Mouse (Mus musculus) 3134 (cell line): ENCODE measurements around the gene Vmn1r87.

Experiments
- DNase-seq: peaks from one replicate; pipeline ENCODE4 v3.0.0-alpha.2; 2011; ENCODE audit warnings: low spot score; ENCODE audit not compliant: insufficient read length; ENCODE audit errors: extremely low read depth

Gene Vmn1r87

DNA sequence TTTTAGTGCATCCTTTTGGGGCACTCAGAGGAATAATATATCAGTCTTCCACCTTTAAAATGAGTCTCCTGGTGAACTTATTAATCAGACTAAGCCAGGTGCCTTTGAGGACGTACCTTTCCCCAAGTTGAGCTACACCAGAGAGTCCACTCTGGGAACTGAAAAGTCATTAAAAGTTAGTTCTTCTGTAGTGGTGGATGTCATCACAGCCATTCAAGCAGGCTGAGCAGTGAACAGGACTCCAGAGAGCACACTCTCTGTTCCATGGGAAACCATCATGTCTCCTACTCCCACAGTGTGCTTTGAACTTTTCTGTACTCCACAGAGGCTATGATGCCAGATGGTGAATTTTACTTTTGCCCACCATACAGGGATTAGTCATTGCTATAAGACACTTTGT lies at the start of gene Vmn1r87:
Gene Vmn1r87 (minus strand): TSS at position 101 of the 400 bp plus-strand sequence.
- DNase-seq = no peak

DNA sequence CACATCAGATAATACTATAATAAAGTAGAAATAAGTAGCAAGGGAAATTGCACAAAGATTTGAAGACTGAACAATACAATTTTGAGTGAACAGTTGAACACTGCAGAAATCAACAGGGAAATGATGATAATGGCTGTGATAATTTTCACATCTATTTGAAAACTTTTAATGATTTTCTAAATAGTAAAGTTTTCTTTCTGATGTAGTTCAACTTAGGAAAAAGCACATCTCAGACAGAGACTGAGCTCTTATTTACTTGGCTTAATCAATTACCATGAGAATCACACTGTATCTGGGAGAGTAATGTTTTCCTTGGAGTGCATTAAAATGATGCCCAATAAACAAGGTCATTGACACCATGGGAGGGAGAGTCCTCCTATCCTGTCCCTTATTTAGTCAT lies 19.3 kb upstream of the Vmn1r87 start, which contains the start of gene Vmn1r88:
Gene Vmn1r88 (plus strand): TSS at position 301 of the 400 bp plus-strand sequence.
- no peak for DNase-seq

DNA sequence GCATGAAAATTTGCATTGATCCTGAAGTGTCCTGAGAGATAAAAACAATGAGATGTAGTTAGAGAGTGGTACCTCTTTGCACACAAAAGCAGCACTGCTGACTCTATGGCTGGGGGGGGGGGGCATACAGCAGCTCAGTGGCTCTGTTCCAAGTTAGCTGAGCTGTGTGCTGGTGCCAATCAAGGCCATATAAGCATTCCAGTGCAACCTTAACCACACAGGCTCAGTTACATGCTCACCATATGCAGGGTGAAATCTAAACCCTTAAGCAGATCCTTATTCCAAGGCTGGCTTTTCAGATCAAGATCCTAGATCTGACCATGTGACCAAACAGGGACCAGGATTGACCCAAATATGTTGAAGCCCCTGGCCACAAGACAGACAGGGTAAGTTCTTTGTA lies 2.6 kb downstream of the Vmn1r87 start:
- no peak for DNase-seq

DNA sequence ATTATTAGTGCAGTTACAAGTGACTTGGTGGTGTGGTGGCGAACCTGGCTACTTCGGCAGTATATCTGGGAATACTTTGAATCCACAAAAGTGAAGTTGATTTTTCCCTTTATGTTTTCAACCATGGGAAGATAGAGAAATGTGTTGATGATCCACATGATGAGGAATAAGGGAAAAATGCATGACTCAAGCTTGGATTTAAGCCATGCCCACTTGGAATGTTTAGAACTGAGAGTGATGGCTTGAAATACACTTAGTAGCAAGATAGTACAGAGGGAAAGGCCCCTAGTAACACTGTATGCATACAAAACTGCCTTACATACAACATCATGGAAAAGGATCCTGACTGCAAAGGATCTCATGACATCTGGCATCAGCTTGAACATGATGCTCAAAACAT lies 8.1 kb downstream of the Vmn1r87 start:
- DNase-seq = peak; percentile 15

DNA sequence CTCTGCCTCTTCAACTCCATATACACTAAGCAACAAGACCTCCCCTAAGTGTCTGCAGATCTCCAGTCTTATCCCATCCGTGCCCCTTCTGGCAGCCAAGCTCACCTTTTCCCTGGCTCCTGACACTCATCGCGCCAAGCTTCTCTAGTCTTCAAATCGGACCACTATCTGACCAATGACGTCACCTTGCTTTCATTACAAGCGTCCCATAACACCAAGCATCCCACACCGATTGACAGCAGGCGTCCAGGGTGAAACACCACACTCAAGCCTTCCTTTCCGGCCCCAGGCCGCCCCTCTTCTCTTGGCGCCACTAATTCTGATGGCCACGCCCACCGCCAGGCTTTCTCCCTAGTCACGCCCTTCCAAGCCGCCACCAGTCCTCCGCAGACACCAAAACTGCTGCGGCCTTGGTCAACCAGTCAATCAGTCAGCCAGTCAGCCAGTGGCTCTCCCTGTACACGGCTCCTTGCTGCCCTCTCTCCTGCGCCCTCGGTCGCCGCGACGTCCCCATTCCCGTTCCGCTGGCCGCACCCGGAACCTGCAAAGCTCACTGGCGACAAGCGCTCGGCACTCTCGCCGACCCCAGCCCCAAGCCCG lies 16.3 kb downstream of the Vmn1r87 start:
- peak; percentile 32 for DNase-seq

DNA sequence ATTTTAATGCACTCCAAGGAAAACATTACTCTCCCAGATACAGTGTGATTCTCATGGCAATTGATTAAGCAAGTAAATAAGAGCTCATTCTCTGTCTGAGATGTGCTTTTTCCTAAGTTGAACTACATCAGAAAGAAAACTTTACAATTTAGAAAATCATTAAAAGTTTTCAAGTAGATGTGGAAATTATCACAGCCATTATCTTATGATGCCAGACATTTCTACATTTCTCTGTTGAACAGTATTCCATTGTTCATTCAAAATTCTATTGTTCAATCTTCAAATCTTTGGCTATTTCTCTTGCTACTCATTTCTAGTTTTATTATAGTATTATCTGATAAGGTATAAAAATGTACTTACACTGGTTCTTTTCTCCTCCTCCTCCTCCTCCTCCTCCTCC lies 20.1 kb downstream of the Vmn1r87 start, which contains the start of gene Vmn1r86:
Gene Vmn1r86 (minus strand): TSS at position 101 of the 400 bp plus-strand sequence.
- no peak for DNase-seq

DNA sequence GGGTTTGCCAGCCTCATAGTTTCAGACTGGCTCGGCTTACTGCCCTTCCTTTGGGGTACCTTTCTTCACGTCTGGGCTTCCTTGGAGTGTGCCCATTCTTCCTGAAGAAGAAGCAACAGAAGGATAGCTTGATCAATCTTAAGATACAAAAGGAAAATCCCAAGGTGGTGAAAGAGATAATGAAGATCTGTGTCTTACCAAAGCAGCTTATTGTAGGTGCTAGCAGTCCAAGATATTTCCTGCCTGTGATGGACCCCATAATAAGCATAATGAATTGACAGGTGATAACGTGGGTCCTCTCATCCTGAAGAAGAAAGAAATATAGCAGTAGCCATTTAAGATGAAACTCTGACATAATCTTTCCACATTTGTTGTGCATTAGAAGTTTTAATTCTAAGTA lies 44.9 kb downstream of the Vmn1r87 start, which contains the start of gene Vmn1r85:
Gene Vmn1r85 (minus strand): TSS at position 101 of the 400 bp plus-strand sequence.
- DNase-seq = no peak
